Mouse (Mus musculus): ENCODE data around the gene Dennd1c.

The Dennd1c gene

GRCm38 (mm10) chr17:57078336-57078735, at the start of gene Dennd1c:
TSS of gene Dennd1c (minus strand) at chr17:57078514.
- DNase-seq (ENCODE audit: low spot score in 2 of 2) = no peak

GRCm38 (mm10) chr17:57125853-57126622, 47.7 kb upstream of the Dennd1c start:
- no peak for DNase-seq (ENCODE audit: low spot score in 2 of 2)

- DNase-seq (ENCODE audit: low spot score in 2 of 2) = no peak
Observed at GRCm38 (mm10) chr17:57124792-57125191, 46.5 kb upstream of the Dennd1c start.

- DNase-seq (ENCODE audit: low spot score in 2 of 2) = no peak
Observed at GRCm38 (mm10) chr17:57123192-57124118, 45.1 kb upstream of the Dennd1c start.

GRCm38 (mm10) chr17:57121856-57122255, 43.5 kb upstream of the Dennd1c start:
- DNase-seq (ENCODE audit: low spot score in 2 of 2) = no peak

GRCm38 (mm10) chr17:57118524-57119349, 40.4 kb upstream of the Dennd1c start:
- DNase-seq (ENCODE audit: low spot score in 2 of 2) = no peak

GRCm38 (mm10) chr17:57116801-57117200, 38.5 kb upstream of the Dennd1c start:
- DNase-seq (ENCODE audit: low spot score in 2 of 2) = no peak

- no peak for DNase-seq (ENCODE audit: low spot score in 2 of 2)
Observed at GRCm38 (mm10) chr17:57112768-57113474, 34.6 kb upstream of the Dennd1c start.

GRCm38 (mm10) chr17:57110005-57110404, 31.7 kb upstream of the Dennd1c start:
- DNase-seq (ENCODE audit: low spot score in 2 of 2) = no peak

- DNase-seq (ENCODE audit: low spot score in 2 of 2) = no peak
Observed at GRCm38 (mm10) chr17:57108666-57109171, 30.4 kb upstream of the Dennd1c start.

- no peak for DNase-seq (ENCODE audit: low spot score in 2 of 2)
Observed at GRCm38 (mm10) chr17:57108040-57108665, 29.8 kb upstream of the Dennd1c start.

GRCm38 (mm10) chr17:57107064-57107463, 28.8 kb upstream of the Dennd1c start:
- DNase-seq (ENCODE audit: low spot score in 2 of 2) = no peak

- no peak for DNase-seq (ENCODE audit: low spot score in 2 of 2)
Observed at GRCm38 (mm10) chr17:57106035-57106368, 27.7 kb upstream of the Dennd1c start.

- DNase-seq (ENCODE audit: low spot score in 2 of 2) = peak; percentile 16 to 40
Observed at GRCm38 (mm10) chr17:57105181-57106034, 27.1 kb upstream of the Dennd1c start, which contains the start of gene Tnfsf9. TSS of gene Tnfsf9 (plus strand) at chr17:57105325.

- DNase-seq (ENCODE audit: low spot score in 2 of 2) = no peak
Observed at GRCm38 (mm10) chr17:57104496-57104895, 26.2 kb upstream of the Dennd1c start.

- no peak for DNase-seq (ENCODE audit: low spot score in 2 of 2)
Observed at GRCm38 (mm10) chr17:57102276-57102675, 24.0 kb upstream of the Dennd1c start.

GRCm38 (mm10) chr17:57099629-57100325, 21.5 kb upstream of the Dennd1c start:
- no peak for DNase-seq (ENCODE audit: low spot score in 2 of 2)

- no peak for DNase-seq (ENCODE audit: low spot score in 2 of 2)
Observed at GRCm38 (mm10) chr17:57098321-57098720, 20.0 kb upstream of the Dennd1c start.

- DNase-seq (ENCODE audit: low spot score in 2 of 2) = peak; percentile 85 to 87
Observed at GRCm38 (mm10) chr17:57096623-57096920, 18.3 kb upstream of the Dennd1c start.
